Mouse (Mus musculus): Measurements from ENCODE around the gene Foxp1.

DNA sequence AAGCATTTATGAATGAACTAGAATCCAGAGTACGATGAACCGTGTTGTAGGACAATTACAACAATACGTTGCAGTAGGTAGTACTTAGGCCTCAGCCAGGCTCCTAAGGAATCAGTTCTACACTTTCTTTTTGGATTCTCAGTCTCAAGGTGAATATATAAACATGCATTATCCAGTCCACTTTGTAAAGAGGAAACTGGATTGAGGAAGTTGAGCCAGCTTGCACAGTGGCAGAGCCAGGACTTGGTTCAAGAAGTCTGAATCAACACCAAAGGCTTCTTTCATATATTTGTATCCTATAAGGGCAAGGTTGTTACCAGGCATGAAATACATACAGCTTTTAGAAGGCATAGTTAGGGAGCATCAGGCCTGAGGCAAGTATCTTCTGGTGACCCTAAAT lies 178.2 kb downstream of the Foxp1 start:
- TF ChIP-seq USF1 (IDR thresholded peaks at IDR 0.05; ENCODE audit: low read depth) (no peak), POLR2A (IDR thresholded peaks at IDR 0.05; ENCODE audit: insufficient read length, low read depth) (no peak), E2F4 (IDR thresholded peaks at IDR 0.05; ENCODE audit: insufficient read depth) (no peak), MYOG (IDR thresholded peaks at IDR 0.05; ENCODE audit: control insufficient read depth in 1 of 3, insufficient read depth in 1 of 3, insufficient read length in 2 of 3, low read depth in 2 of 3) (no peak), TCF12 (IDR thresholded peaks at IDR 0.05; ENCODE audit: insufficient read depth, poor library complexity, severe bottlenecking) (no peak), POLR2AphosphoS2 (IDR thresholded peaks at IDR 0.05; ENCODE audit: insufficient read length, low read depth) (no peak), MAX (IDR thresholded peaks at IDR 0.05; ENCODE audit: low read depth) (no peak), MYOD1 (IDR thresholded peaks at IDR 0.05; ENCODE audit: control insufficient read depth in 1 of 3, insufficient read length in 2 of 3, low read depth in 2 of 3) (no peak), SRF (IDR thresholded peaks at IDR 0.05; ENCODE audit: control insufficient read depth, insufficient read length, low read depth) (no peak)
